Mouse (Mus musculus): ENCODE data around the gene Gm813. TPM values are rescaled to one million over a fixed set of nuclear protein-coding genes. Genes with fewer than 3 reads are reported as not detected.

The Gm813 gene
- polyA plus RNA-seq, 1 experiment: not detected

DNA sequence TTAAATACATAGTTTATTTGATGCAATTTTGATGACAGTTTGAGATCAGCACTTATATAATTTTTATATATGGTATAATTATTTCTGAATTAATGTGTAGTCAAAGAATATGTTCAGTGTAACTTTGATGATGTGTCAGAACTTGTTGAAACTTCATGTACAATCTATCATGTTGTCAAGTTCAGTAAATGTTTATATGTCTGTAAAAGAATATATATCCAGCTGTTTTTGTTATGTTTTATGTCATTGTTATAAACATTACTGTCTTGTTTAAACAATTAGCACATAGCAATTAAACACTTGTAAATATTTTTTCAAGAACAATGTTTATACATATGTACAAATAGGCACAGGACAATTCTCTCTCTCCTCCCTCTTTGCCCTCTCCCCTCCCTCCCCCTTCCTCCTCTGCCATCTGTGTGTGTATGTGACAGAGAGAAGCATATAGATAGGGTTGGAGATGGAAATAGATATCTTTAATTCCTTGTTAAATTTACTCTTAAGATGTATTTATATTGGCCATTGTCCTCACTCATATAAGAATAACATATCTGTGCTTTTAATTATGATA lies 46.0 kb downstream of the Gm813 start:
- no peak overlapping the region for H3K4me3 ChIP-seq
- no peak overlapping the region for H3ac ChIP-seq (ENCODE audit: control insufficient read depth, insufficient read length)
- H3K27me3 ChIP-seq (ENCODE audit: control insufficient read depth, insufficient read depth, insufficient read length): no peaks in the 10 kb centered on the region
- no peak overlapping the region for H3K4me2 ChIP-seq (ENCODE audit: low read depth)
- TF ChIP-seq USF1 (IDR thresholded peaks at IDR 0.05; ENCODE audit: low read depth): no peak
- no peak for TF ChIP-seq MYOD1 (IDR thresholded peaks at IDR 0.05; ENCODE audit: control insufficient read depth in 1 of 3, insufficient read length in 2 of 3, low read depth in 2 of 3)
- no peak for TF ChIP-seq MYOG (IDR thresholded peaks at IDR 0.05; ENCODE audit: control insufficient read depth in 1 of 3, insufficient read depth in 1 of 3, insufficient read length in 2 of 3, low read depth in 2 of 3)
- TF ChIP-seq MAX (IDR thresholded peaks at IDR 0.05; ENCODE audit: low read depth): no peak
- no peak for TF ChIP-seq REST (IDR thresholded peaks at IDR 0.05; ENCODE audit: insufficient read depth, insufficient read length)
- TF ChIP-seq POLR2A (IDR thresholded peaks at IDR 0.05; ENCODE audit: insufficient read length, low read depth): no peak
- no peak for TF ChIP-seq POLR2AphosphoS2 (IDR thresholded peaks at IDR 0.05; ENCODE audit: insufficient read length, low read depth)
- TF ChIP-seq CEBPB (IDR thresholded peaks at IDR 0.05; ENCODE audit: insufficient read depth, poor library complexity, severe bottlenecking): no peak
- no peak for TF ChIP-seq TCF12 (IDR thresholded peaks at IDR 0.05; ENCODE audit: insufficient read depth, poor library complexity, severe bottlenecking)
- TF ChIP-seq SRF (IDR thresholded peaks at IDR 0.05; ENCODE audit: control insufficient read depth, insufficient read length, low read depth): no peak
- no peak for TF ChIP-seq E2F4 (IDR thresholded peaks at IDR 0.05; ENCODE audit: insufficient read depth)
- no peaks in the 10 kb centered on the region for H3K36me3 ChIP-seq (ENCODE audit: control insufficient read depth, insufficient read depth)
- no peaks in the 10 kb centered on the region for H3K79me2 ChIP-seq (ENCODE audit: control insufficient read depth, insufficient read depth)

Other genes starting within 250 kb of the Gm813 start
- 10.4 TPM for gene Dcbld2, start 208.5 kb downstream of the Gm813 start, polyA plus RNA-seq (2012; fragmentation: generic; extraction: Trizol)
- 0.18 TPM for gene St3gal6, start 92.7 kb downstream of the Gm813 start, polyA plus RNA-seq (2012; fragmentation: generic; extraction: Trizol)
- gene E330017A01Rik, start 21.8 kb upstream of the Gm813 start, polyA plus RNA-seq (2012; fragmentation: generic; extraction: Trizol): not detected
- gene Cpox, start 53.3 kb upstream of the Gm813 start, polyA plus RNA-seq (2012; fragmentation: generic; extraction: Trizol): 20.0 TPM
- gene Gpr15, start 102.1 kb upstream of the Gm813 start, polyA plus RNA-seq (2012; fragmentation: generic; extraction: Trizol): not detected
- gene Cldnd1, start 110.9 kb upstream of the Gm813 start, polyA plus RNA-seq (2012; fragmentation: generic; extraction: Trizol): 68.1 TPM
- gene Olfr172, start 146.2 kb upstream of the Gm813 start, polyA plus RNA-seq (2012; fragmentation: generic; extraction: Trizol): not detected
- gene Olfr173, start 183.3 kb upstream of the Gm813 start, polyA plus RNA-seq (2012; fragmentation: generic; extraction: Trizol): not detected
- not detected for gene Olfr175-ps1, start 209.8 kb upstream of the Gm813 start, polyA plus RNA-seq (2012; fragmentation: generic; extraction: Trizol)